Mouse (Mus musculus): Measurements from ENCODE around the gene Oxct1. TPM values are rescaled to one million over a fixed set of nuclear protein-coding genes. Genes with fewer than 3 reads are reported as not detected.

The Oxct1 gene
- total RNA-seq, 2 experiments from 2014 or later: 266 to 585 TPM

GRCm38 (mm10) chr15:4033168-4034004 is 7.2 kb downstream of the Oxct1 start:
- DNase-seq: no peak
- TF ChIP-seq CTCF (IDR thresholded peaks at IDR 0.05): no peak
- Histone ChIP-seq H3K4me3 (no peak overlapping the region), H3K27ac (peak overlapping the region; percentile 43; the same call in 1 of the 2 replicates)
- intact Hi-C loops (cut with DNase I): no loop called here

- H3K4me3 ChIP-seq: no peak overlapping the region
- no peak overlapping the region for H3K27ac ChIP-seq
- no peak for TF ChIP-seq CTCF (IDR thresholded peaks at IDR 0.05)
- DNase-seq: no peak
- intact Hi-C loops (cut with DNase I): loop anchor here (5.0 to 10.0 kb wide), 2 partner anchors 58 to 750 kb away; no protein-coding TSS in a partner anchor
Observed at GRCm38 (mm10) chr15:4042423-4042822, 16.2 kb downstream of the Oxct1 start.

- H3K4me3 ChIP-seq: peak overlapping the region; percentile 38
- H3K27ac ChIP-seq: peak overlapping the region; percentile 40
- no peak for DNase-seq
- intact Hi-C loops (cut with DNase I): loop anchor here (5.0 to 10.0 kb wide), 2 partner anchors 58 to 751 kb away; no protein-coding TSS in a partner anchor
- TF ChIP-seq CTCF (IDR thresholded peaks at IDR 0.05): peak; percentile 77
Observed at GRCm38 (mm10) chr15:4043032-4043471, 16.9 kb downstream of the Oxct1 start.

GRCm38 (mm10) chr15:4056627-4057026 is 30.4 kb downstream of the Oxct1 start:
- intact Hi-C loops (cut with DNase I): no loop called here
- Histone ChIP-seq H3K4me3 (no peak overlapping the region), H3K27ac (no peak overlapping the region; the same call in 1 of the 2 replicates)
- peak; percentile 53 for TF ChIP-seq CTCF (IDR thresholded peaks at IDR 0.05)
- no peak for DNase-seq

GRCm38 (mm10) chr15:4063574-4063973 is 37.4 kb downstream of the Oxct1 start:
- no peak overlapping the region for H3K27ac ChIP-seq
- TF ChIP-seq CTCF (IDR thresholded peaks at IDR 0.05): no peak
- intact Hi-C loops (cut with DNase I): no loop called here
- no peak for DNase-seq
- no peak overlapping the region for H3K4me3 ChIP-seq

- no peak overlapping the region for H3K27ac ChIP-seq
- TF ChIP-seq CTCF (IDR thresholded peaks at IDR 0.05): no peak
- DNase-seq: no peak
- H3K4me3 ChIP-seq: no peak overlapping the region
- intact Hi-C loops (cut with DNase I): no loop called here
Observed at GRCm38 (mm10) chr15:4064013-4064412, 37.8 kb downstream of the Oxct1 start.

- no peak for TF ChIP-seq CTCF (IDR thresholded peaks at IDR 0.05)
- intact Hi-C loops (cut with DNase I): no loop called here
- H3K27ac ChIP-seq: no peak overlapping the region
- DNase-seq: no peak
- H3K4me3 ChIP-seq: no peak overlapping the region
Observed at GRCm38 (mm10) chr15:4064694-4065093, 38.5 kb downstream of the Oxct1 start.

- H3K4me3 ChIP-seq: no peak overlapping the region
- no peak for DNase-seq
- H3K27ac ChIP-seq: no peak overlapping the region
- intact Hi-C loops (cut with DNase I): no loop called here
- TF ChIP-seq CTCF (IDR thresholded peaks at IDR 0.05): no peak
Observed at GRCm38 (mm10) chr15:4067273-4067990, 41.2 kb downstream of the Oxct1 start.

- intact Hi-C loops (cut with DNase I): no loop called here
- no peak for TF ChIP-seq CTCF (IDR thresholded peaks at IDR 0.05)
- Histone ChIP-seq H3K27ac (no peak overlapping the region), H3K4me3 (no peak overlapping the region)
- DNase-seq: no peak
Observed at GRCm38 (mm10) chr15:4077978-4078377, 51.8 kb downstream of the Oxct1 start.

GRCm38 (mm10) chr15:4078785-4079184 is 52.6 kb downstream of the Oxct1 start:
- Histone ChIP-seq H3K4me3 (no peak overlapping the region), H3K27ac (no peak overlapping the region)
- DNase-seq: no peak
- TF ChIP-seq CTCF (IDR thresholded peaks at IDR 0.05): no peak
- intact Hi-C loops (cut with DNase I): no loop called here

- no peak for DNase-seq
- H3K27ac ChIP-seq: no peak overlapping the region
- H3K4me3 ChIP-seq: no peak overlapping the region
- TF ChIP-seq CTCF (IDR thresholded peaks at IDR 0.05): no peak
- intact Hi-C loops (cut with DNase I): no loop called here
Observed at GRCm38 (mm10) chr15:4079425-4080189, 53.4 kb downstream of the Oxct1 start.

- no peak for DNase-seq
- no peak overlapping the region for H3K4me3 ChIP-seq
- no peak for TF ChIP-seq CTCF (IDR thresholded peaks at IDR 0.05)
- intact Hi-C loops (cut with DNase I): no loop called here
- no peak overlapping the region for H3K27ac ChIP-seq
Observed at GRCm38 (mm10) chr15:4085600-4086384, 59.6 kb downstream of the Oxct1 start.
